Mouse (Mus musculus) macrophage (primary cell): ENCODE measurements around the gene Shpk. TPM values are rescaled to one million over a fixed set of nuclear protein-coding genes. Genes with fewer than 3 reads are reported as not detected.

Source experiments
- H3K27ac ChIP-seq: fragments of 350-480 bp; formaldehyde crosslinking; 2 replicates; pipeline ENCODE4 v1.9.0; 2021
- H3K36me3 ChIP-seq: fragments of 350-480 bp; formaldehyde crosslinking; 2 replicates; pipeline ENCODE4 v1.9.0; 2021; ENCODE audit errors: inconsistent target
- H3K4me3 ChIP-seq: fragments of 350-480 bp; formaldehyde crosslinking; 2 replicates; pipeline ENCODE4 v1.9.0; 2021; ENCODE audit errors: inconsistent target
- H3K79me2 ChIP-seq: fragments of 350-480 bp; formaldehyde crosslinking; 2 replicates; pipeline ENCODE4 v1.9.0; 2021; ENCODE audit errors: inconsistent target
- WGBS: methylation state at CpG from one replicate; pipeline ENCODE4 v1.1.7; 2026; ENCODE audit warnings: inconsistent platforms; ENCODE audit not compliant: missing documents; 5-methylcytosine and 5-hydroxymethylcytosine counted together
- polyA plus RNA-seq: library from polyadenylated mRNA; stranded (reverse); fragments of 250-400 nt; gene quantifications from 3 replicates; pipeline ENCODE4 v1.2.4, GENCODE M21; 2018; ENCODE audit warnings: inconsistent platforms

Gene Shpk
- polyA plus RNA-seq, 1 experiment from 2014 or later, result 3.1 TPM

DNA sequence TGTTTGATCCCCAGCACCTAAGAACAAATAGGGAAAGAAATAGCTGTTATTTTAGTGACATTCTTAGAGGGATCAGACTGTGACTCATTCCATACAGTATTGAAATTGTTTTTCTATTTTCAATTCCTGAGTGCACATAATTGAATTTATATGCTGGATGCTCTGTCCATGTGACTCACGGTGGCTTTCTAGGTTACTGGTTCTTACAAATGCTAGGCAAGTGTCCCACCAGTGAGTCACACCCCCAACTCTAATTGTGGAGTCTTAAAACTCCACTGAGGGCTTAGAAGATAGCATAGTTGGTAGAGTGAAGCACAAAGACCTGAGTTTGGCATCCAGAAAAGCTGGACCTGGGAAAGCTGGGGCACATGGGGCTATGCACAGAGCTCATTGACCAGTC, 21.4 kb downstream of the Shpk start:
- 100% methylated on average over 1 of the region's 1 CpGs for WGBS
- Histone ChIP-seq H3K4me3 (no peak overlapping the region), H3K27ac (no peak overlapping the region), H3K36me3 (no peaks in the 10 kb centered on the region), H3K79me2 (no peaks in the 10 kb centered on the region)

GRCm38 (mm10) chr11:73222846-73223245, 23.6 kb downstream of the Shpk start:
- Histone ChIP-seq H3K27ac (no peak overlapping the region), H3K4me3 (no peak overlapping the region), H3K36me3 (no peaks in the 10 kb centered on the region), H3K79me2 (no peaks in the 10 kb centered on the region)
- 61% methylated on average over 5 of the region's 5 CpGs for WGBS

DNA sequence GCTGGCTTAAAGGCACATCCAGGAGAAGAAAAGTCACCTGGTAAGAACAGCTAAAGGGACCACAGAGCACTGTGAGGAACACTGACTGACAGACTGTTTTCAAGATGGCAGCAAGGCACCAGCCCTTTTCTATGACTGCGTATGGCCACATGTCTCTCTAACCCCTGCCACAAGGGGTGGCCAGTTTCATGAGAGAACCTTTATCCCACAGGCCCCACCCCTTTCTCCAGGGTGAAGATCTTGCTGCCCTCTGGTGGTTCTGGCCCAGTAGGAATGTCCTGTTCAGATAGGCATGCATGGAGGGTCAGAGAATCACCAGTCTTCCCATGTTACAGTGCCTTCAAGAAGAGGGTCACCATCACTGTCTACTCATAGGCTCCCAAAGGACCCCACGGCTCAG, 24.7 kb downstream of the Shpk start:
- no peak overlapping the region for H3K27ac ChIP-seq
- no peaks in the 10 kb centered on the region for H3K36me3 ChIP-seq
- H3K4me3 ChIP-seq, result no peak overlapping the region
- 86% methylated on average over 2 of the region's 2 CpGs for whole genome bisulfite sequencing
- H3K79me2 ChIP-seq, result no peaks in the 10 kb centered on the region

GRCm38 (mm10) chr11:73225856-73226255, 26.6 kb downstream of the Shpk start:
- WGBS, result 90% methylated on average over 6 of the region's 6 CpGs
- no peaks in the 10 kb centered on the region for H3K79me2 ChIP-seq
- H3K36me3 ChIP-seq, result no peaks in the 10 kb centered on the region
- H3K4me3 ChIP-seq, result no peak overlapping the region
- H3K27ac ChIP-seq, result no peak overlapping the region

- 87% methylated on average over 5 of the region's 5 CpGs for WGBS
- Histone ChIP-seq H3K27ac (no peak overlapping the region), H3K4me3 (no peak overlapping the region), H3K79me2 (no peaks in the 10 kb centered on the region), H3K36me3 (no peaks in the 10 kb centered on the region)
These were observed 29.6 kb downstream of the Shpk start for GRCm38 (mm10) chr11:73228881-73229280.

GRCm38 (mm10) chr11:73230081-73230480, 30.8 kb downstream of the Shpk start:
- H3K79me2 ChIP-seq, result no peaks in the 10 kb centered on the region
- 81% methylated on average over 5 of the region's 5 CpGs for WGBS
- no peaks in the 10 kb centered on the region for H3K36me3 ChIP-seq
- no peak overlapping the region for H3K4me3 ChIP-seq
- H3K27ac ChIP-seq, result no peak overlapping the region

DNA sequence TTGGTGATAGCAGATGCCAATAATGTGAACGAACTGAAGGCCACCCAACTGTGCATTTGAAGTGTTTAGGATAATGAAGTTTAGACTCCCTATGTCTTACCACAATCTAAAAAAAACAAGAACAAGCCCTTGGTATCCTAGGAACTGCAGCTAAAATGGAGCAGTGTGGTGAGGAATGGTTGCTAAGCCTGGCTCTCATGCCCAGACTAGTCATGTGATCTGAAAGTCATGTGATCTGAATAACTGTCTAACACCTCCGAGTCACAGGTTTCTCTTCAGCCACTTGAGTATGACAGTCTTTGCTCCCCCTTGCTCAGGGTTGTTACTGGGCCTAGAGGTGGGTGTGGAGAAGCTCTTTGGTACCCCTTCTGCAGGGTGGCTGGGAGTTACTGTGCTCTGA, 33.3 kb downstream of the Shpk start:
- Histone ChIP-seq H3K4me3 (no peak overlapping the region), H3K36me3 (no peaks in the 10 kb centered on the region), H3K27ac (no peak overlapping the region), H3K79me2 (no peaks in the 10 kb centered on the region)
- 43% methylated on average over 2 of the region's 2 CpGs for WGBS

DNA sequence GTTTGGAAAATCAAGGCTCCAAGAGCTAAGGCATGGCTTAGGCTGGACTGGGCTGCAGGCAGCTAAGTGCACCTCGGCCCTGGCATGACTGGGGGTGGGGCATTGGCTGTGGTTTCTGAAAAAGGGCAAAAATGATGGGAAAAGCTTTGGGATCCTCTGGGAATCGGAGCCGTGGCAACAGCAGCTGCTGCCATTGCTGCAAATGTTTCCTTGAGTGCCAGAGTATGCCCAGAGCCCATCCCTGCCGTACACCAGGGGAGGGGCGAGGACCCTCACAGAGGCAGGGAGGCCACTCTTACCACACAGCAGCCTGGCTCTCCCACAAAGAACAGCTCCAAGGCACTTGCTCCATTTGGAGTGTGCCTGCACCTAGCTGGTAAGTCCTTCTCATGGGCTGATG, 34.7 kb downstream of the Shpk start, which contains the start of gene Trpv1:
Trpv1 (plus strand) TSS at position 301 of the 400 bp plus-strand sequence.
- H3K27ac ChIP-seq, result no peak within 1 kb of the TSS
- H3K4me3 ChIP-seq, result no peak within 1 kb of the TSS
- H3K36me3 ChIP-seq, result no peaks in the 10 kb centered on the region
- WGBS, result 90% methylated on average over 5 of the region's 5 CpGs
- H3K79me2 ChIP-seq, result no peaks in the 10 kb centered on the region

DNA sequence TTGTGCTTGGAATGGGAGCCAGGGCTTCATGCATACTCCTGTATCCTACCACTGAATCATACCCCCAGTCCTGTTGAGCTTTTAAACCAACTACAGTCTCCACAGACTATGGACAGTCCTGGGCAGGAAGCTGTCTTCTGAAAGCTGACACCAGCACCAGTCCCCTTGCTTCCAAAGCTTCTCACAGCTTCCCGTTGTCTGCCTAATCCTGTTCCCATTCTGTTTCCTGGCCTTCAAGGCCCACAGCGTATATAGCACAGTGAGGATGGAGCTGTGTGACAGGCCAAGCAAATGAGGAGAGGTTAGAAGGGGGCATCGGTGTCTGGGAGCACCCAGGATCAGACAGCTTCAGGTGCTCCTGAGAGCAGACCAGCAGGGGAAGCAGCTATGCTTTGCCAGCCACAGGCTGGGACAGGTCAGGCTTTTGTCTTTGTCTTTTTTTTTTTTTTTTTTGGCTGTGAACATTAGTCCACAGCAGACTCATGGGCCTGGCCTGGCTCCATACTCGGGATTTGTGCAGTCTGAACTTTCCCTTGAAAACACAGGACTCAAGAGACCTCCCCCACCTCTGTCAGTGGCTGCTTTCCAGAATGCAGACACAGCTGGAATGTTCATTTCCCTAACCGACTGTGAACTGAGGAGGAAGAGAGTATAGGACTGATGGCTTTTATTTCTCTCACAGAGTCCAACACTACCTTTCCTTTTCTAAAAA, 36.9 kb downstream of the Shpk start:
- Histone ChIP-seq H3K36me3 (no peaks in the 10 kb centered on the region), H3K79me2 (no peaks in the 10 kb centered on the region), H3K4me3 (no peak overlapping the region), H3K27ac (no peak overlapping the region)
- WGBS, result 45% methylated on average over 5 of the region's 5 CpGs

DNA sequence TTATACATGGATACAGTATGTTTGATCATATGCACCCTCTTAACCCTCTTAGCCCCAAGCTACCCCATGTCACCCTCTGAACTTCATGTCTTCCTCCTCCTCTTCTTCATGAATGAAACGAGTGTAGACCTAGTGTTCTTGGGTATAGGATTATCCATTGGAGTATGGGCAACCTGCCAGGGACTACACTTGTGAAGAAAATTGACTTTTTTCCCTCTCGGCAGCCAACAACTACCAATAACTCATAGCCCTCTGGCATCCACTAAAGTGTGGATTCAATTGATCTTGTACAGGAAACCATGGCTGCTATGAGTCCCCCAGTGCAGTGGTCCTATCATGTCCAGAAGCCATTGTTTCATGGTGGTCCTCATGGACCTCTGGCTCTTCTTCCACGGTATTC, 37.5 kb downstream of the Shpk start:
- Histone ChIP-seq H3K36me3 (no peaks in the 10 kb centered on the region), H3K4me3 (no peak overlapping the region), H3K27ac (no peak overlapping the region), H3K79me2 (no peaks in the 10 kb centered on the region)
- 95% methylated on average over 2 of the region's 3 CpGs for WGBS

GRCm38 (mm10) chr11:73242199-73242598, 42.9 kb downstream of the Shpk start:
- 91% methylated on average over 6 of the region's 6 CpGs for WGBS
- Histone ChIP-seq H3K79me2 (no peaks in the 10 kb centered on the region), H3K27ac (no peak overlapping the region), H3K36me3 (no peaks in the 10 kb centered on the region), H3K4me3 (no peak overlapping the region)

- no peaks in the 10 kb centered on the region for H3K36me3 ChIP-seq
- no peak overlapping the region for H3K27ac ChIP-seq
- H3K79me2 ChIP-seq, result no peaks in the 10 kb centered on the region
- 81% methylated on average over 4 of the region's 4 CpGs for WGBS
- H3K4me3 ChIP-seq, result no peak overlapping the region
These were observed 43.5 kb downstream of the Shpk start for GRCm38 (mm10) chr11:73242777-73243176.

GRCm38 (mm10) chr11:73257362-73257945, 58.2 kb downstream of the Shpk start:
- WGBS, result 73% methylated on average over 4 of the region's 4 CpGs
- Histone ChIP-seq H3K4me3 (no peak overlapping the region), H3K79me2 (no peaks in the 10 kb centered on the region), H3K27ac (no peak overlapping the region), H3K36me3 (no peaks in the 10 kb centered on the region)

DNA sequence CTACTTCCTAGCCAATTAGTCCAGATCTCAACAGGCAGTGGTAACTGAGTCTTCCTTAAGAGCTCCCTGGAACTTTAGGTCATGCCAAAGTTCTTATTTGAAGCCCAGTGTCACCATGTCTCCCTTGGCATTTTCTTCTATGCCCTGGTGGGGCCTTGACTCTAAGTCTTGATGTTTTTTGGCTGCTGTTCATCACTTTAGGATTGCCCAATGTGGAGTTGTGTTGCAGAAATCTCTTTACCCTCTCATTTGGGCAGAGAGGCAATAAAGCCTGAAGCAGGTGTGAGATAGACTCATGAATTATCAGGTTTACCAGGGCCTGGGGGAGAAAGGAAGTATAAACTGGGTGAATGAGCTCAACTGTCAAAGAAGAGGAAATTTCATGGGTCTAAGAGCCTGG, 59.4 kb downstream of the Shpk start:
- Histone ChIP-seq H3K27ac (no peak overlapping the region), H3K79me2 (no peaks in the 10 kb centered on the region), H3K36me3 (no peaks in the 10 kb centered on the region), H3K4me3 (no peak overlapping the region)

GRCm38 (mm10) chr11:73260457-73260856, 61.2 kb downstream of the Shpk start:
- WGBS, result 88% methylated on average over 3 of the region's 3 CpGs
- H3K4me3 ChIP-seq, result no peak overlapping the region
- no peak overlapping the region for H3K27ac ChIP-seq
- H3K36me3 ChIP-seq, result no peaks in the 10 kb centered on the region
- H3K79me2 ChIP-seq, result no peaks in the 10 kb centered on the region

DNA sequence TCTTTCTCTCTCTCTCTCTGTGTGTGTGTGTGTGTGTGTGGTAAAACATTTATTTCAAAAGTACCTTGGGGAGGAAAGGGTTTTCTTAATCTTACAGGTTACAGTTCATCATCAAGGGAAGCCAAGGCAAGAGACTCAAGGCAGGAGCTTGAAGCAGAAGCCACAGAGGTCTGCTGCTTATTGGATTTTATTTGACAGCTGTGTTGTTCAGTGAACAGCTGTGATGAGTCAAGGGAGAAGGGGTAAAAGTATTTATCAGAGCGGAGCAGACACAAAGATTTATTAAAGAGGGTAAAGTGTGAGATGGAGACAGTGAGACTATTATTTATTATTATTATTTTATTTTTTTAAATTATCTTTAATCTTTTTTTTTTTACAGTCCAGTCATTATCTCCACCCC, 62.1 kb downstream of the Shpk start:
- H3K36me3 ChIP-seq, result no peaks in the 10 kb centered on the region
- no peak overlapping the region for H3K27ac ChIP-seq
- no peak overlapping the region for H3K4me3 ChIP-seq
- no peaks in the 10 kb centered on the region for H3K79me2 ChIP-seq
- WGBS, result 88% methylated on average over 1 of the region's 1 CpGs
